Mouse (Mus musculus) CD4-positive helper T cell, adult 2 months (primary cell): ENCODE results near the gene Ctsk.

Experiments
- DNase-seq: peaks from one replicate; pipeline ENCODE4 v3.0.0-alpha.2; 2012; ENCODE audit warnings: low read depth, missing footprints, low spot score

Gene Ctsk

GRCm38 (mm10) chr3:95524673-95525072 is 25.6 kb downstream of the Ctsk start:
- DNase-seq = no peak

GRCm38 (mm10) chr3:95526111-95526510 is 27.1 kb downstream of the Ctsk start:
- no peak for DNase-seq

- peak; percentile 71 for DNase-seq
Observed at GRCm38 (mm10) chr3:95526622-95527211, 27.7 kb downstream of the Ctsk start, which contains the start of gene Ctss. Ctss (plus strand) TSS chr3:95526786.

GRCm38 (mm10) chr3:95529814-95530213 is 30.8 kb downstream of the Ctsk start:
- DNase-seq = no peak

- DNase-seq = no peak
Observed at GRCm38 (mm10) chr3:95531025-95531424, 32.0 kb downstream of the Ctsk start.

- DNase-seq = no peak
Observed at GRCm38 (mm10) chr3:95533364-95533763, 34.3 kb downstream of the Ctsk start.

- no peak for DNase-seq
Observed at GRCm38 (mm10) chr3:95534927-95535326, 35.9 kb downstream of the Ctsk start.

- no peak for DNase-seq
Observed at GRCm38 (mm10) chr3:95538936-95539335, 39.9 kb downstream of the Ctsk start.

GRCm38 (mm10) chr3:95539837-95540236 is 40.8 kb downstream of the Ctsk start:
- DNase-seq = no peak

GRCm38 (mm10) chr3:95541186-95541585 is 42.1 kb downstream of the Ctsk start:
- peak; percentile 47 for DNase-seq

- DNase-seq = peak; percentile 29
Observed at GRCm38 (mm10) chr3:95542171-95542570, 43.1 kb downstream of the Ctsk start.

- no peak for DNase-seq
Observed at GRCm38 (mm10) chr3:95542981-95543380, 43.9 kb downstream of the Ctsk start.

- no peak for DNase-seq
Observed at GRCm38 (mm10) chr3:95550176-95550575, 51.1 kb downstream of the Ctsk start.

- DNase-seq = no peak
Observed at GRCm38 (mm10) chr3:95553986-95554385, 54.9 kb downstream of the Ctsk start.
